Mouse (Mus musculus): ENCODE measurements around the gene Rmi2.
A peak's percentile ranks its signal among the peaks of the same experiment; 100 is the strongest.
"Not testable (repeated sequence)": the region's sequence is repeated elsewhere in the genome, so short reads cannot be mapped to it uniquely, and the experiment has no call there.

Rmi2 gene

GRCm38 (mm10) chr16:10827269-10827668 is 7.6 kb upstream of the Rmi2 start:
- no peak for DNase-seq (ENCODE audit: low read depth in 1 of 2, low spot score in 2 of 2)

GRCm38 (mm10) chr16:10827766-10828460 is 6.9 kb upstream of the Rmi2 start:
- DNase-seq (ENCODE audit: low read depth in 1 of 2, low spot score in 2 of 2), result no peak

GRCm38 (mm10) chr16:10828461-10828805 is 6.4 kb upstream of the Rmi2 start:
- DNase-seq (ENCODE audit: low read depth in 1 of 2, low spot score in 2 of 2), result no peak

DNA sequence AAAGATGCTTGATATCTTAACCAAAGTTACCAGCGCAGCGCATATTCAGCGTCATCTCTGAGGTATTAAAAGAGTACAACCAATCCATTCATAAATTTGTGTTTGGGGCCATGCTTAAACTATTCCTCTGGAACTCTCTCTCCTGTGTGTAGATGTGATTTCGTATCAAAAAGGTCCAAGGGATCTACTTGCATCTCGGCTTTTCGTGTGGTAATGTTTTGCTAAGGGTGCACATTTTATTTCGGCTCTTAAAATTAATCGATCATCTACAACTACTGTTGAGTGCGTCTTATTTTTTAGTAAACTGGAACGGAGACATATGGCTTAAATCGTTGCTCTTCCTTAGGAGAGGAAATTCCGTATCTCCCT is 333 bp upstream of the Rmi2 start:
- DNase-seq (ENCODE audit: low read depth in 1 of 2, low spot score in 2 of 2), result no peak

- DNase-seq (ENCODE audit: low read depth in 1 of 2, low spot score in 2 of 2), result no peak
Measured at GRCm38 (mm10) chr16:10836388-10836787, 1.5 kb downstream of the Rmi2 start.

- no peak for DNase-seq (ENCODE audit: low read depth in 1 of 2, low spot score in 2 of 2)
Measured at GRCm38 (mm10) chr16:10837250-10837649, 2.4 kb downstream of the Rmi2 start.

DNA sequence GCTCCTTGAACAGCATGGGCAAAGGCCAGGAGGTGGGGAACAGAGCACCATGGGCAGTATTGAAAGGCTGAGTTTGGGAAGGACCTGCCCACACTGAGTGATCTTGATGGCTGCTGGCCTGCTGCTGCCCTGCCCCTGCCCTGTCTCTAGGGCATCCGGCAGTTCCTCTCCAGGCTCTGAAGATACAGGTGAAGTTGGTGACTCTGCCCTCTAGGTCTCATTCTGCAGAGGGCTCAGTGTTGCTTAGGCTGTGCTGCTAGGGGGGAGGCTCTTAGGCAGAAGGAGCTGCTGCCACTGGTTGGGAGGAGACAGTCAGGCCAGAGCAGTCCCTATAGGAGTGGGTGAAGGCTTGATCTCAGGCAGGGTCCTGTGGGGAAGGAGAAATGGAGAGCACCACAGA is 3.0 kb downstream of the Rmi2 start:
- no peak for DNase-seq (ENCODE audit: low read depth in 1 of 2, low spot score in 2 of 2)

DNA sequence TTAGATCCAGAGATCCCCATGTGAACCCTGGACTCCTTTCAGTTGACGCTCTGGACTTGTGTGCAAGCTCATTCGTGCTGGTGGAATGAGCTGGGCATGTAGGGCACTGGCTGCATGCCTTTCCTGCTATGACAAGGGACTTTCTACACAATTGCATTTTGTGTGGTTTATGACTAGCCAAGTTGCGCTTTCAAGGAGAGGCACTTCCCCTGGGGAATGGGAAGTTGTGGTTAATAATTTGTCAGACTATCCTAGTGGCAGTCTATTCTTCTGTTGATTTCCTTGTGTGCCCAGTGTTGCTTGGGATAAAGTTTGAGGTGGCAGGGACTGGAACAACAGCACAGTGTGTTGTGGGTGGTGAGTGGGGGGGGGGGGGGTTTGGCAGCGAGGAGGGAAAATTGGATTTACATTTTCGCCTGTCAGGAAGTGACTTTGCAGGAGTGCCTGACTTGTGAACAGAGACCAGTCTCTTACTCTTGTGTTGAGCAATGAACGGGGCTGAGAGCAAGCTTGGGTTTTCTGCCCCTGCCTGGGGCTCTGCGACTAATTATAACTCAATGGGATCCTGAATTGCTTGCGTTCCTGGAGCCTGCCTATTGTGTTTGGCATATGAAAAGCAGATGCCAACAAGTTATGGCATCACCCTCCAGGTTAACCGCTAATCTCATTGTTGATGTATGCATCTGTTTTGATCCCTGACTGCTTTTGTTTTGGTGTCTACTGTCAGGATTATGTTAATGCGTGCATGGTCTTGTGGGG is 3.8 kb downstream of the Rmi2 start:
- peak; percentile 45 to 59 for DNase-seq (ENCODE audit: low read depth in 1 of 2, low spot score in 2 of 2)

- no peak for DNase-seq (ENCODE audit: low read depth in 1 of 2, low spot score in 2 of 2)
Measured at GRCm38 (mm10) chr16:10840018-10840417, 5.2 kb downstream of the Rmi2 start.

- DNase-seq (ENCODE audit: low read depth in 1 of 2, low spot score in 2 of 2), result no peak
Measured at GRCm38 (mm10) chr16:10842282-10842855, 7.5 kb downstream of the Rmi2 start.

- peak; percentile 20 to 24 for DNase-seq (ENCODE audit: low read depth in 1 of 2, low spot score in 2 of 2)
Measured at GRCm38 (mm10) chr16:10843486-10844318, 8.8 kb downstream of the Rmi2 start.

DNA sequence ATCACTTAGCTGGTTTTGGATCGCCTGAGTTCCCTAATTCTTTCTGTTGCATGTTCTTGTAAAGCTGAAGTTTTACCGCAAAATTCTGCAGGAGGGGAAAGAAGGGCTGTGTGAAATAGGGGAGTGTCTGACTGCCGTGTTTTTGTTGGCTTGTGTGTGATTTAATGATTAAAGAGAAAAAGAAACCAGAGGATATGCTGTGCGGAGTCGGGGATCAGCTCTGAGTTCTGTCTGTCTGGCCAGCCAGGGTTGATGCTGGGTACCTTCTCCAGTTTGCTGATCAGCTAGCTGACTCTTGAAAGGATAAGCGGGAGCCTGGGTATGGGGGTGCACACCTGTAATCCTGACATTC is 9.4 kb downstream of the Rmi2 start:
- DNase-seq (ENCODE audit: low read depth in 1 of 2, low spot score in 2 of 2), result no peak

DNA sequence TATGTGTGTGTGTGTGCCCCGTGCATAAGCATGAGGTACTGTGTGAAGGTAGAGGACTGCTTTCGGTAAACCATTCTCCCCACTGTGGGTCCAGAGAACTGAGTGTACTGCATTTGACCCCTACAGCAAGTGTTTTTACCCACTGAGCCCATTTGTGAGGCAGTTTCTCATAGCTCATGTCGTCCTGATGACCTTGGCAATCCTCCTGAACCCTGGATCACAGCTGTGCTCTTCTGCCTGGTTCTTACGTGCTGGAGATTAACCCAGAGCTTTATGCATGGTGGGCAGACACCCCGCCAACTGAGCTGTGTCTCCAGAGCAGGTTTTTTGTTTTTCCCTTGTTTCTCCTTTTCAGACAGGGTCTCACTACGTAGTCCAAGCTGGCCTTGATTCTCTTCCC is 11.1 kb downstream of the Rmi2 start:
- no peak for DNase-seq (ENCODE audit: low read depth in 1 of 2, low spot score in 2 of 2)

DNA sequence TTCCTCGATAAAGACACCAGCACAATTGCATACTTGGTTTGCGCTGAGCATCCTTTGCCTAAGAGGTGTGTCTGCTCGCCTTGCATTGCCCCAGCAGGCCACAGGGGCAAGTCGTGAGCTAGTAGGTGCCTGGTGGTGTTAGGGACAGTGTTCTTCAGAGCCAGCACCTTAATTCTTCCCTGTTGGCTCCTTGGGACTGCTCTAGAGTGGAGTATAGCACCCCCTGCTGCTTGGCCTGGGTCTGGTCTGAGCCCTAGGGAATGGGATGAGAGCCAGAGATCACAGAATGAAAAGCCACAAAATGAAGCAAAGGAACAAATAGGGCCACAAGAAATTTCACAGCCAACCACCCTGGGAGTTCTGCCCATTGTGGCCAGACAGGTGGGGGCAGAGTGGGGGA is 11.6 kb downstream of the Rmi2 start:
- peak in 1 of 2 experiments; percentile 26 for DNase-seq (ENCODE audit: low read depth in 1 of 2, low spot score in 2 of 2)

GRCm38 (mm10) chr16:10849965-10850861 is 15.4 kb downstream of the Rmi2 start:
- no peak for DNase-seq (ENCODE audit: low read depth in 1 of 2, low spot score in 2 of 2)

GRCm38 (mm10) chr16:10850905-10851304 is 16.0 kb downstream of the Rmi2 start:
- DNase-seq (ENCODE audit: low read depth in 1 of 2, low spot score in 2 of 2), result no peak

- not testable (repeated sequence) for DNase-seq (ENCODE audit: low read depth in 1 of 2, low spot score in 2 of 2)
Measured at GRCm38 (mm10) chr16:10852216-10852615, 17.4 kb downstream of the Rmi2 start.

GRCm38 (mm10) chr16:10859726-10860245 is 24.9 kb downstream of the Rmi2 start:
- no peak for DNase-seq (ENCODE audit: low read depth in 1 of 2, low spot score in 2 of 2)

DNA sequence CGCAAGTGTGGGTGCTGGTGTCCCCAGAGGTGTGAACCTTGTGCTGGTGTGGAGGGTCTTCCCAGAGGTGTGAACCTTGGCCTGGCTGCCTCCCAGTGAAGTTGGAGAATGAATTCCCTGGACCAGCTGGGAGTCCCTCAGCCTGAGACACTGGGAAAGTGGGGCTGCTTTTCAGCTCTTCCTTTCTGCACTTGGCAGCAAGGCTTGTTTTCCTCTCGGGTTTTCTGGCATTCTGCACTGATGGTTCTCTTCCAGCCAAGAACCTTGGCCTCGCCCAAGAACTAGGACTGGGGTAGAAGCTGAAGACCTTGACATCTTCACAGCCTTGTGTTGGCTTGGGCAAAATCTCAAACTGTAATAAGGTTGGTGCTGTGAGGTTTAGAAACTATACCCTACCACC is 26.5 kb downstream of the Rmi2 start:
- no peak for DNase-seq (ENCODE audit: low read depth in 1 of 2, low spot score in 2 of 2)

DNA sequence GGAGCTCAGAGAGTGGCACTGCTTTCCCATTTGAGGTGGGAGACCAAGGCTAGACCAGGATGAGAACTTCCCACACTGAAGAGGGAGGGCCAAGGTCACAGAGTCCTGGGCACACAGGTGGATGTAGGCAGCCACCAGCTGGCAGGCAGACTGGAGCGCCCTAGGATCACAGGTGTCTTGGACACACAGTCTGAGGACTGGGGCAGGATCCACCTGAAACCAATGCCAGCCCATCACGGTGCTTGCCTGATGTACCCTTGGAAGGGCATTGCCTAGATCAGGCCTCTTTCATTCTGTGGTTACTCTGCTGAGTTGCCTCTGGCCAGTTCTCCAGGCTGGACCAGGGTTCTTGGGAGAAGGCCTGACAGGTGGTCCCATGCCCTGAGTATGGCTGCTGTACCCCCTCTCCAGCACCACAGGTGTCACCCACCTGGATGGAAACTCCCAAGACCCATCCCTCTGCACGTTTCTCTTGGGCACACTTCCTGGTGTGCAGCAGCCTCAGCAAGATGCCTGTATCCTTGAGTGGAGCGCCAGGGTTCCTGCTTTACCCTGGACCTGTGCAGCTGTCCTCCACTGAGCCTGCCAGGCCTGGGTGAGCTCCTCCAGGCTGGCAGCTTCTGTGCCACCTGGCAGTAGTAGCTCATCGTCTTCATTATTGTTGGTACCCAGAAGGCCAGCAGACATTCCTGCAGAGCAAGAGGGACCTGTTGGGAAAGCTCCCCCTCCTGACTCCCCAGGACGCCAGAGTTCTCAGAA is 30.2 kb downstream of the Rmi2 start:
- no peak for DNase-seq (ENCODE audit: low read depth in 1 of 2, low spot score in 2 of 2)

Data from monocyte, adult 2 months (primary cell).